Mouse (Mus musculus) retina, postnatal 1 day (tissue): ENCODE results near the gene Yaf2.
A peak's percentile ranks its signal among the peaks of the same experiment; 100 is the strongest.

Source experiments
- DNase-seq: peaks from one replicate; pipeline ENCODE4 v3.0.0-alpha.2; 2012

Yaf2 gene

GRCm38 (mm10) chr15:93285244-93285643, 51.5 kb downstream of the Yaf2 start:
- no peak for DNase-seq

GRCm38 (mm10) chr15:93284326-93284725, 52.4 kb downstream of the Yaf2 start:
- no peak for DNase-seq

GRCm38 (mm10) chr15:93283349-93283748, 53.4 kb downstream of the Yaf2 start:
- DNase-seq, result peak; percentile 32

- DNase-seq, result peak; percentile 34
These were observed 60.5 kb downstream of the Yaf2 start for GRCm38 (mm10) chr15:93276276-93276675.

GRCm38 (mm10) chr15:93275623-93276022, 61.1 kb downstream of the Yaf2 start:
- DNase-seq, result no peak

GRCm38 (mm10) chr15:93274679-93275583, 61.8 kb downstream of the Yaf2 start, which contains the start of gene Gxylt1:
Gxylt1 (minus strand) TSS chr15:93275179.
- DNase-seq, result peak; percentile 98

- DNase-seq, result no peak
These were observed 62.7 kb downstream of the Yaf2 start for GRCm38 (mm10) chr15:93273788-93274678.

- DNase-seq, result no peak
These were observed 63.8 kb downstream of the Yaf2 start for GRCm38 (mm10) chr15:93272948-93273347.

GRCm38 (mm10) chr15:93270289-93270855, 66.4 kb downstream of the Yaf2 start:
- peak; percentile 36 for DNase-seq

- no peak for DNase-seq
These were observed 67.2 kb downstream of the Yaf2 start for GRCm38 (mm10) chr15:93269572-93269971.

GRCm38 (mm10) chr15:93268001-93268400, 68.7 kb downstream of the Yaf2 start:
- DNase-seq, result no peak

GRCm38 (mm10) chr15:93267479-93267878, 69.3 kb downstream of the Yaf2 start:
- DNase-seq, result no peak

- peak; percentile 70 for DNase-seq
These were observed 70.4 kb downstream of the Yaf2 start for GRCm38 (mm10) chr15:93266361-93266760.

- peak; percentile 55 for DNase-seq
These were observed 71.0 kb downstream of the Yaf2 start for GRCm38 (mm10) chr15:93265728-93266127.

GRCm38 (mm10) chr15:93265231-93265630, 71.5 kb downstream of the Yaf2 start:
- no peak for DNase-seq

GRCm38 (mm10) chr15:93264221-93264620, 72.5 kb downstream of the Yaf2 start:
- no peak for DNase-seq

GRCm38 (mm10) chr15:93263566-93263965, 73.2 kb downstream of the Yaf2 start:
- no peak for DNase-seq

GRCm38 (mm10) chr15:93262818-93263217, 73.9 kb downstream of the Yaf2 start:
- peak; percentile 22 for DNase-seq

GRCm38 (mm10) chr15:93262274-93262673, 74.5 kb downstream of the Yaf2 start:
- DNase-seq, result no peak

GRCm38 (mm10) chr15:93259933-93260332, 76.8 kb downstream of the Yaf2 start:
- no peak for DNase-seq

GRCm38 (mm10) chr15:93255295-93255694, 81.4 kb downstream of the Yaf2 start:
- DNase-seq, result no peak

- no peak for DNase-seq
These were observed 83.6 kb downstream of the Yaf2 start for GRCm38 (mm10) chr15:93253172-93253571.

- no peak for DNase-seq
These were observed 84.3 kb downstream of the Yaf2 start for GRCm38 (mm10) chr15:93252396-93252795.
